Mouse (Mus musculus) testis, adult 2 months (tissue): ENCODE data around the gene Nfyc.

ENCODE experiments used
- CTCF ChIP-seq: fragments of 200-500 bp; IDR thresholded peaks from 2 replicates; pipeline ENCODE4 v1.5.1; 2012; ENCODE audit warnings: low read depth, mild to moderate bottlenecking, inconsistent platforms, low read length, moderate library complexity; ENCODE audit not compliant: control insufficient read depth, insufficient read depth, insufficient replicate concordance
- POLR2A ChIP-seq: fragments of 200-500 bp; IDR thresholded peaks from 2 replicates; pipeline ENCODE4 v1.6.1; 2012; ENCODE audit warnings: low read depth, mild to moderate bottlenecking, inconsistent platforms, low read length, moderate library complexity; ENCODE audit not compliant: control insufficient read depth

- TF ChIP-seq CTCF (no peak), POLR2A (no peak)
These were observed 48.0 kb upstream of the Nfyc start for GRCm38 (mm10) chr4:120879386-120879785.
